Mouse (Mus musculus): ENCODE data around the gene Gadl1. TPM values are rescaled to one million over a fixed set of nuclear protein-coding genes. Genes with fewer than 3 reads are reported as not detected.

The Gadl1 gene
- total and polyA plus RNA-seq, 3 experiments: 0.27 TPM; not detected in 2

- Histone ChIP-seq H3K9me3 (replicated peaks) (peaks cover 60% of the 10 kb centered on the region), H3K27me3 (ENCODE audit: insufficient read depth, low read length) (no peaks in the 10 kb centered on the region), H3K36me3 (replicated peaks) (no peaks in the 10 kb centered on the region), H3K4me3 (ENCODE audit: low read depth, low read length) (no peak overlapping the region), H3K4me1 (ENCODE audit: insufficient read depth, low read depth, low read length) (no peaks in the 10 kb centered on the region)
- DNase-seq (ENCODE audit: low spot score) (no peak), ATAC-seq (ENCODE audit: extremely low read depth, insufficient number of reproducible peaks, low FRiP score, poor library complexity, severe bottlenecking) (no peak)
- TF ChIP-seq CTCF (IDR thresholded peaks at IDR 0.05; ENCODE audit: low read depth, low read length) (no peak), GATA1 (IDR thresholded peaks at IDR 0.05; ENCODE audit: borderline replicate concordance, low read length) (no peak)
Measured at GRCm38 (mm10) chr9:115937915-115938314, 28.7 kb downstream of the Gadl1 start.

DNA sequence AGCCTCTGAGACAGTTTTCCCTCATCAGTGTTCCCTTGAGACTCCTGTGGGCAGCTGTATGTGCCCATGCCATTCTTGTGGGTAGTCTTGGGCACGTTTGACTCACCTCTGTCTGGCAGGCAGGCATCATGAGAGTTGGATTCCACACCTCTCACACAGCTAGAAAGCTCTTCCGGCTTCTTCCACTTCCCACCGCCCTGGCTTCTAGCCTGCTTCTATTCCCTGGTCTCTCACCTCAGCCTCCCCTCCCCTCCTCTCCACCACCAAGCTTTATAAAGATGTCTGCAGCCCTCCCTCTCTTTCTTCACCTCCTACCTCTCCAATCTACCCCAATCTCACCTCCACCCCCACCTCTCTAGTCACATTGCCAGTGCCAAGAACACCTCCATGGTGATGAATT lies 30.2 kb downstream of the Gadl1 start:
- TF ChIP-seq POLR2AphosphoS5 (IDR thresholded peaks at IDR 0.05; ENCODE audit: insufficient replicate concordance, low read depth, low read length) (no peak), TAL1 (conservative IDR thresholded peaks at IDR 0.05; ENCODE audit: low read depth, low read length) (no peak), GATA2 (IDR thresholded peaks at IDR 0.05; ENCODE audit: borderline replicate concordance, low read depth, low read length) (no peak), CTCF (IDR thresholded peaks at IDR 0.05; ENCODE audit: low read depth, low read length) (no peak), GATA1 (IDR thresholded peaks at IDR 0.05; ENCODE audit: borderline replicate concordance, low read length) (no peak)
- H3K36me3 ChIP-seq (replicated peaks): no peaks in the 10 kb centered on the region
- DNase-seq (ENCODE audit: low spot score) (no peak), ATAC-seq (ENCODE audit: extremely low read depth, insufficient number of reproducible peaks, low FRiP score, poor library complexity, severe bottlenecking) (no peak)
- H3K9me3 ChIP-seq (replicated peaks): peaks cover 64% of the 10 kb centered on the region
- H3K4me3 ChIP-seq (ENCODE audit: low read depth, low read length): no peak overlapping the region
- no peaks in the 10 kb centered on the region for H3K27me3 ChIP-seq (ENCODE audit: insufficient read depth, low read length)
- H3K4me1 ChIP-seq (ENCODE audit: insufficient read depth, low read depth, low read length): no peaks in the 10 kb centered on the region

DNA sequence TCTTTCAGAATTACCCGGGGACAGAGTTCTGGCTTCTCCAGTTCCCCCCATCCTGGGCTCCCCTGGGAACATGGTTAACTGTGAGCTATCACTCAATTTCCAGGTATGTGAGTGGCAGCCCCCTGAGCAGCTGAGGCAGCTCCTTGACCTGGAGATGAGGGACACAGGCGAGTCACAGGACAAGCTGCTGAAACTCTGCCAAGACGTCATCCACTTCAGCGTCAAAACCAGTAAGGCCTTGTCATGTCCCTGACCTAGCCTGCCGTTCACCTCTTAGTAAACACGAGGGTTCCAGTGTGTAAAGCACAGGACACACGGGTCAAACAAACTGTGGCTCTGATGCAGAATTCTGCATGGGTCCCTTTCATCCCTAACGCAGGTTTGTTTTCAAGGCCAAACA lies 31.9 kb downstream of the Gadl1 start:
- peaks cover 73% of the 10 kb centered on the region for H3K9me3 ChIP-seq (replicated peaks)
- TF ChIP-seq TAL1 (conservative IDR thresholded peaks at IDR 0.05; ENCODE audit: low read depth, low read length) (no peak), POLR2AphosphoS5 (IDR thresholded peaks at IDR 0.05; ENCODE audit: insufficient replicate concordance, low read depth, low read length) (no peak)
- DNase-seq (ENCODE audit: low spot score) (no peak), ATAC-seq (ENCODE audit: extremely low read depth, insufficient number of reproducible peaks, low FRiP score, poor library complexity, severe bottlenecking) (no peak)
- no peaks in the 10 kb centered on the region for H3K36me3 ChIP-seq (replicated peaks)
- no peak overlapping the region for H3K4me3 ChIP-seq (ENCODE audit: low read depth, low read length)
- no peaks in the 10 kb centered on the region for H3K27me3 ChIP-seq (ENCODE audit: insufficient read depth, low read length)
- no peaks in the 10 kb centered on the region for H3K4me1 ChIP-seq (ENCODE audit: insufficient read depth, low read depth, low read length)

- Histone ChIP-seq H3K4me1 (ENCODE audit: insufficient read depth, low read depth, low read length) (no peaks in the 10 kb centered on the region), H3K4me3 (ENCODE audit: low read depth, low read length) (no peak overlapping the region), H3K27me3 (ENCODE audit: insufficient read depth, low read length) (no peaks in the 10 kb centered on the region), H3K36me3 (replicated peaks) (no peaks in the 10 kb centered on the region), H3K9me3 (replicated peaks) (peaks cover 70% of the 10 kb centered on the region)
- ATAC-seq (ENCODE audit: extremely low read depth, insufficient number of reproducible peaks, low FRiP score, poor library complexity, severe bottlenecking): no peak
- TF ChIP-seq POLR2AphosphoS5 (IDR thresholded peaks at IDR 0.05; ENCODE audit: insufficient replicate concordance, low read depth, low read length) (no peak), TAL1 (conservative IDR thresholded peaks at IDR 0.05; ENCODE audit: low read depth, low read length) (no peak), CTCF (IDR thresholded peaks at IDR 0.05; ENCODE audit: low read depth, low read length) (no peak), GATA1 (IDR thresholded peaks at IDR 0.05; ENCODE audit: borderline replicate concordance, low read length) (no peak), GATA2 (IDR thresholded peaks at IDR 0.05; ENCODE audit: borderline replicate concordance, low read depth, low read length) (no peak)
- DNase-seq (ENCODE audit: low spot score): no peak
Measured at GRCm38 (mm10) chr9:115942486-115942885, 33.2 kb downstream of the Gadl1 start.

- no peaks in the 10 kb centered on the region for H3K36me3 ChIP-seq (replicated peaks)
- TF ChIP-seq GATA2 (IDR thresholded peaks at IDR 0.05; ENCODE audit: borderline replicate concordance, low read depth, low read length): no peak
- no peak for TF ChIP-seq POLR2AphosphoS5 (IDR thresholded peaks at IDR 0.05; ENCODE audit: insufficient replicate concordance, low read depth, low read length)
- TF ChIP-seq TAL1 (conservative IDR thresholded peaks at IDR 0.05; ENCODE audit: low read depth, low read length): no peak
- TF ChIP-seq CTCF (IDR thresholded peaks at IDR 0.05; ENCODE audit: low read depth, low read length): no peak
- no peak for TF ChIP-seq GATA1 (IDR thresholded peaks at IDR 0.05; ENCODE audit: borderline replicate concordance, low read length)
- no peaks in the 10 kb centered on the region for H3K4me1 ChIP-seq (ENCODE audit: insufficient read depth, low read depth, low read length)
- H3K4me3 ChIP-seq (ENCODE audit: low read depth, low read length): no peak overlapping the region
- ATAC-seq (ENCODE audit: extremely low read depth, insufficient number of reproducible peaks, low FRiP score, poor library complexity, severe bottlenecking) (no peak), DNase-seq (ENCODE audit: low spot score) (no peak)
- peaks cover 69% of the 10 kb centered on the region for H3K9me3 ChIP-seq (replicated peaks)
- H3K27me3 ChIP-seq (ENCODE audit: insufficient read depth, low read length): no peaks in the 10 kb centered on the region
Measured at GRCm38 (mm10) chr9:115942989-115943388, 33.7 kb downstream of the Gadl1 start.

GRCm38 (mm10) chr9:115943577-115944320 lies 34.5 kb downstream of the Gadl1 start:
- Histone ChIP-seq H3K36me3 (replicated peaks) (no peaks in the 10 kb centered on the region), H3K4me3 (ENCODE audit: low read depth, low read length) (no peak overlapping the region), H3K4me1 (ENCODE audit: insufficient read depth, low read depth, low read length) (no peaks in the 10 kb centered on the region), H3K27me3 (ENCODE audit: insufficient read depth, low read length) (no peaks in the 10 kb centered on the region), H3K9me3 (replicated peaks) (peaks cover 67% of the 10 kb centered on the region)
- TF ChIP-seq GATA2 (IDR thresholded peaks at IDR 0.05; ENCODE audit: borderline replicate concordance, low read depth, low read length): no peak
- no peak for TF ChIP-seq CTCF (IDR thresholded peaks at IDR 0.05; ENCODE audit: low read depth, low read length)
- no peak for TF ChIP-seq TAL1 (conservative IDR thresholded peaks at IDR 0.05; ENCODE audit: low read depth, low read length)
- no peak for TF ChIP-seq POLR2AphosphoS5 (IDR thresholded peaks at IDR 0.05; ENCODE audit: insufficient replicate concordance, low read depth, low read length)
- TF ChIP-seq GATA1 (IDR thresholded peaks at IDR 0.05; ENCODE audit: borderline replicate concordance, low read length): no peak
- ATAC-seq (ENCODE audit: extremely low read depth, insufficient number of reproducible peaks, low FRiP score, poor library complexity, severe bottlenecking): no peak
- no peak for DNase-seq (ENCODE audit: low spot score)

Measured in G1E (cell line).